Mouse (Mus musculus): Measurements from ENCODE around the gene Lrp6. TPM values are rescaled to one million over a fixed set of nuclear protein-coding genes. Genes with fewer than 3 reads are reported as not detected.

Lrp6 gene
- 14.9 and 17.5 TPM in 2 replicates for polyA plus RNA-seq (2015; fragmentation: Nextera tagmentation; extraction: Ambion mirVana)

GRCm38 (mm10) chr6:134566818-134567485 is at the start of gene Lrp6:
Lrp6 (minus strand) TSS chr6:134566965.
- H3K4me1 ChIP-seq = peaks cover 25% of the 10 kb centered on the region
- peak within 1 kb of the TSS; percentile 99 for H3K27ac ChIP-seq (replicated peaks)
- H3K27me3 ChIP-seq (replicated peaks) = no peaks in the 10 kb centered on the region
- H3K36me3 ChIP-seq = no peaks in the 10 kb centered on the region
- under 1% methylated on average over 92 of the region's 99 CpGs for WGBS
- peak; percentile 79 for ATAC-seq (ENCODE audit: extremely low read depth, insufficient number of reproducible peaks, low FRiP score, low TSS enrichment)
- peak within 1 kb of the TSS; percentile 92 for H3K4me2 ChIP-seq
- H3K4me3 ChIP-seq = peak within 1 kb of the TSS; percentile 97
- H3K9ac ChIP-seq = peak within 1 kb of the TSS; percentile 98
- H3K9me3 ChIP-seq = no peaks in the 10 kb centered on the region

- ATAC-seq (ENCODE audit: extremely low read depth, insufficient number of reproducible peaks, low FRiP score, low TSS enrichment) = 0 out of 2 replicates have a peak, but pooled peaks have one; percentile 61
- H3K4me3 ChIP-seq = peak overlapping the region; percentile 36
- peaks cover 8% of the 10 kb centered on the region for H3K36me3 ChIP-seq
- WGBS = 9% methylated on average over 16 of the region's 16 CpGs
- H3K4me2 ChIP-seq = peak overlapping the region; percentile 68
- H3K27me3 ChIP-seq (replicated peaks) = peaks cover 4% of the 10 kb centered on the region; the same call in 1 of the 2 replicates
- H3K9ac ChIP-seq = no peak overlapping the region
- H3K27ac ChIP-seq (replicated peaks) = peak overlapping the region; percentile 63
- peaks cover 29% of the 10 kb centered on the region for H3K4me1 ChIP-seq
- H3K9me3 ChIP-seq = no peaks in the 10 kb centered on the region
These were observed 48.2 kb upstream of the Lrp6 start for GRCm38 (mm10) chr6:134614723-134615648.

GRCm38 (mm10) chr6:134614322-134614721 is 47.6 kb upstream of the Lrp6 start:
- Histone ChIP-seq H3K4me3 (no peak overlapping the region), H3K27ac (replicated peaks) (0 out of 2 replicates have a peak overlapping the region, but pooled peaks have one; percentile 50), H3K36me3 (peaks cover 11% of the 10 kb centered on the region), H3K27me3 (replicated peaks) (peaks cover 4% of the 10 kb centered on the region; the same call in 1 of the 2 replicates), H3K4me2 (peak overlapping the region; percentile 68), H3K9me3 (no peaks in the 10 kb centered on the region), H3K4me1 (peaks cover 29% of the 10 kb centered on the region), H3K9ac (no peak overlapping the region)
- 47% methylated on average over 4 of the region's 4 CpGs for WGBS
- no peak for ATAC-seq (ENCODE audit: extremely low read depth, insufficient number of reproducible peaks, low FRiP score, low TSS enrichment)

GRCm38 (mm10) chr6:134611896-134612295 is 45.1 kb upstream of the Lrp6 start:
- no peak overlapping the region for H3K4me3 ChIP-seq
- 62% methylated on average over 13 of the region's 13 CpGs for WGBS
- peaks cover 4% of the 10 kb centered on the region; the same call in 1 of the 2 replicates for H3K27me3 ChIP-seq (replicated peaks)
- ATAC-seq (ENCODE audit: extremely low read depth, insufficient number of reproducible peaks, low FRiP score, low TSS enrichment) = no peak
- H3K4me1 ChIP-seq = peaks cover 31% of the 10 kb centered on the region
- no peaks in the 10 kb centered on the region for H3K9me3 ChIP-seq
- H3K9ac ChIP-seq = 0 out of 2 replicates have a peak overlapping the region, but pooled peaks have one; percentile 10
- no peak overlapping the region for H3K4me2 ChIP-seq
- H3K27ac ChIP-seq (replicated peaks) = no peak overlapping the region
- peaks cover 8% of the 10 kb centered on the region for H3K36me3 ChIP-seq

- no peak overlapping the region for H3K4me3 ChIP-seq
- H3K27ac ChIP-seq (replicated peaks) = no peak overlapping the region
- H3K4me2 ChIP-seq = no peak overlapping the region
- ATAC-seq (ENCODE audit: extremely low read depth, insufficient number of reproducible peaks, low FRiP score, low TSS enrichment) = no peak
- peaks cover 8% of the 10 kb centered on the region for H3K36me3 ChIP-seq
- no peak overlapping the region for H3K9ac ChIP-seq
- WGBS = 81% methylated on average over 9 of the region's 9 CpGs
- peaks cover 4% of the 10 kb centered on the region; the same call in 1 of the 2 replicates for H3K27me3 ChIP-seq (replicated peaks)
- H3K9me3 ChIP-seq = no peaks in the 10 kb centered on the region
- peaks cover 35% of the 10 kb centered on the region for H3K4me1 ChIP-seq
These were observed 43.6 kb upstream of the Lrp6 start for GRCm38 (mm10) chr6:134610380-134610779.

GRCm38 (mm10) chr6:134606949-134607746 is 40.4 kb upstream of the Lrp6 start:
- H3K4me3 ChIP-seq = no peak overlapping the region
- H3K9ac ChIP-seq = no peak overlapping the region
- H3K4me2 ChIP-seq = no peak overlapping the region
- peaks cover 14% of the 10 kb centered on the region for H3K4me1 ChIP-seq
- peaks cover 8% of the 10 kb centered on the region for H3K36me3 ChIP-seq
- WGBS = 48% methylated on average over 9 of the region's 9 CpGs
- no peak for ATAC-seq (ENCODE audit: extremely low read depth, insufficient number of reproducible peaks, low FRiP score, low TSS enrichment)
- no peak overlapping the region for H3K27ac ChIP-seq (replicated peaks)
- peaks cover 4% of the 10 kb centered on the region; the same call in 1 of the 2 replicates for H3K27me3 ChIP-seq (replicated peaks)
- H3K9me3 ChIP-seq = no peaks in the 10 kb centered on the region

GRCm38 (mm10) chr6:134606540-134606939 is 39.8 kb upstream of the Lrp6 start:
- 56% methylated on average over 6 of the region's 6 CpGs for WGBS
- Histone ChIP-seq H3K9me3 (no peaks in the 10 kb centered on the region), H3K4me2 (no peak overlapping the region), H3K4me3 (no peak overlapping the region), H3K9ac (no peak overlapping the region), H3K27ac (replicated peaks) (no peak overlapping the region), H3K4me1 (peaks cover 8% of the 10 kb centered on the region), H3K27me3 (replicated peaks) (peaks cover 4% of the 10 kb centered on the region; the same call in 1 of the 2 replicates), H3K36me3 (peaks cover 8% of the 10 kb centered on the region)
- no peak for ATAC-seq (ENCODE audit: extremely low read depth, insufficient number of reproducible peaks, low FRiP score, low TSS enrichment)

- ATAC-seq (ENCODE audit: extremely low read depth, insufficient number of reproducible peaks, low FRiP score, low TSS enrichment) = no peak
- no peak overlapping the region for H3K4me3 ChIP-seq
- no peak overlapping the region for H3K27ac ChIP-seq (replicated peaks)
- no peak overlapping the region for H3K9ac ChIP-seq
- H3K4me1 ChIP-seq = peaks cover 8% of the 10 kb centered on the region
- peaks cover 5% of the 10 kb centered on the region for H3K36me3 ChIP-seq
- WGBS = 80% methylated on average over 3 of the region's 3 CpGs
- H3K4me2 ChIP-seq = no peak overlapping the region
- H3K27me3 ChIP-seq (replicated peaks) = peaks cover 1% of the 10 kb centered on the region; the same call in 1 of the 2 replicates
- no peaks in the 10 kb centered on the region for H3K9me3 ChIP-seq
These were observed 38.4 kb upstream of the Lrp6 start for GRCm38 (mm10) chr6:134605196-134605595.

GRCm38 (mm10) chr6:134602371-134603003 is 35.7 kb upstream of the Lrp6 start:
- Histone ChIP-seq H3K9me3 (no peaks in the 10 kb centered on the region), H3K27ac (replicated peaks) (no peak overlapping the region), H3K4me2 (no peak overlapping the region), H3K36me3 (no peaks in the 10 kb centered on the region), H3K4me3 (no peak overlapping the region), H3K27me3 (replicated peaks) (no peaks in the 10 kb centered on the region), H3K9ac (no peak overlapping the region), H3K4me1 (peaks cover 8% of the 10 kb centered on the region)
- no peak for ATAC-seq (ENCODE audit: extremely low read depth, insufficient number of reproducible peaks, low FRiP score, low TSS enrichment)
- 44% methylated on average over 10 of the region's 10 CpGs for WGBS

GRCm38 (mm10) chr6:134601766-134602165 is 35.0 kb upstream of the Lrp6 start:
- no peak for ATAC-seq (ENCODE audit: extremely low read depth, insufficient number of reproducible peaks, low FRiP score, low TSS enrichment)
- Histone ChIP-seq H3K9ac (no peak overlapping the region), H3K4me2 (no peak overlapping the region), H3K36me3 (no peaks in the 10 kb centered on the region), H3K9me3 (no peaks in the 10 kb centered on the region), H3K4me3 (no peak overlapping the region), H3K27me3 (replicated peaks) (no peaks in the 10 kb centered on the region), H3K4me1 (peaks cover 5% of the 10 kb centered on the region), H3K27ac (replicated peaks) (no peak overlapping the region)
- 35% methylated on average over 3 of the region's 3 CpGs for WGBS

Data from heart, embryonic 13.5 days (tissue).